Mouse (Mus musculus): Measurements from ENCODE around the gene Recql5.

DNA sequence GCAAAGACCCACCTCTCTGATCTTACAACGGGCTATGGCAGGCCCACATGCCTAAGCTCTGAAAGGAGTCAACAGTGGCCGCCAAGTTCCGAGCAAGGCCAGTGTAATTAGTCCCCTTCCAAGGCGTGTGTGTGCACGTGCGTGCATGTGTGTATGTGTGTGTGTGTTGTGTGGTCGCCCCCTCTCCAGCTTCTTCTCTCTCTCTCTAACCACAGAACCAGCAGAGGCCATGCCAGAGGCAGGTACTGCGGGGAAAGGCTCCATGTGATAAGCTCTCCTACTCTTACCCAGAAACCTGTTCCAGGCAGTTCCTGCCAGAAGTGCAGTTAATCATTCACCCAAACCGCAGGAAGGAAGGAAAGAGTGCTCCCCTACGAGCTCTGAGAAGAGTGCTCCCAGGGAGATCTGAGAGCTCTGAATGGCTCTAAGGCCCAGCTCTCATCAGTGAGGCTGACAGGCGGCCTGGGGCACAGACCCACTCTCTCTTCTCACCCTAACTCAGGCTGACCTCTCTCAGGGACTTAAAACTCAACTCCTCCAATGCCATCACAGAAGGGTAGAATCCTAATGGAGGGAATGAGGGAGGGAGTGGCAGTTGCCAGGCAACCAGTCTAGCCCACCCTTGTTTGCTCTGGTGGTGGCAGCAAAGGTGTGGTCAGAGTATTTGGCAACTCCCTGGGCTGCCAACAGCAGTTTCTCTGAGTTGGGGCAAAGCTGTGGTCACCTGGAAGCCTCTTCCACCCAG, 21.5 kb downstream of the Recql5 start, which contains the start of gene Smim6:
- no peak for TF ChIP-seq POLR2A (IDR thresholded peaks at IDR 0.05; ENCODE audit: low read depth, low read length)
- no peak for TF ChIP-seq CTCF (IDR thresholded peaks at IDR 0.05; ENCODE audit: extremely low read depth, insufficient read depth, insufficient read length, insufficient replicate concordance)
